Mouse (Mus musculus) heart, embryonic 13.5 days (tissue): Measurements from ENCODE around the gene Ppfia2. TPM values are rescaled to one million over a fixed set of nuclear protein-coding genes. Genes with fewer than 3 reads are reported as not detected.

Source experiments
- ATAC-seq: fragments of 200-750 bp; cut with Nextera tagmentation; 2 replicates; pipeline ENCODE4 v1.8.0; 2017; ENCODE audit warnings: moderate TSS enrichment; ENCODE audit not compliant: insufficient number of reproducible peaks, low FRiP score, low TSS enrichment; ENCODE audit errors: extremely low read depth
- H3K27ac ChIP-seq: fragments of 300-500 bp; sonication (generic); replicated peaks from 2 replicates; pipeline ENCODE4 v1.5.1; 2015; ENCODE audit warnings: moderate library complexity, mild to moderate bottlenecking, inconsistent platforms
- H3K27me3 ChIP-seq: fragments of 300-500 bp; sonication (generic); replicated peaks from 2 replicates; pipeline ENCODE4 v1.6.1; 2015; ENCODE audit warnings: mild to moderate bottlenecking, inconsistent platforms
- H3K36me3 ChIP-seq: fragments of 300-500 bp; sonication (generic); 2 replicates; pipeline ENCODE4 v1.6.1; 2015; ENCODE audit warnings: mild to moderate bottlenecking, inconsistent platforms
- H3K4me1 ChIP-seq: fragments of 300-500 bp; sonication (generic); 2 replicates; pipeline ENCODE4 v1.6.1; 2015; ENCODE audit warnings: inconsistent platforms
- H3K4me2 ChIP-seq: fragments of 300-500 bp; sonication (generic); 2 replicates; pipeline ENCODE4 v1.6.1; 2015; ENCODE audit warnings: inconsistent platforms, mild to moderate bottlenecking, moderate library complexity
- H3K4me3 ChIP-seq: fragments of 300-500 bp; sonication (generic); 2 replicates; pipeline ENCODE4 v1.5.1; 2015; ENCODE audit warnings: moderate library complexity, mild to moderate bottlenecking, inconsistent platforms
- H3K9ac ChIP-seq: fragments of 300-500 bp; sonication (generic); 2 replicates; pipeline ENCODE4 v1.6.1; 2015; ENCODE audit warnings: inconsistent platforms, mild to moderate bottlenecking, moderate library complexity
- H3K9me3 ChIP-seq: fragments of 300-500 bp; sonication (generic); 2 replicates; pipeline ENCODE4 v1.6.1; 2016; ENCODE audit warnings: inconsistent platforms
- WGBS: fragments of 180-500 bp; shearing (Covaris S2); methylation state at CpG from one replicate; pipeline ENCODE4 v1.1.7; 2015; ENCODE audit warnings: mixed read lengths; 5-methylcytosine and 5-hydroxymethylcytosine counted together
- polyA plus RNA-seq: library from polyadenylated mRNA; unstranded; fragments of >200 nt; fragmentation: Nextera tagmentation; extraction: Ambion mirVana; gene quantifications from 2 replicates; pipeline ENCODE4 v1.2.1, GENCODE M21; 2015

Gene Ppfia2
- polyA plus RNA-seq, 1 experiment from 2014 or later: 0.29 TPM

DNA sequence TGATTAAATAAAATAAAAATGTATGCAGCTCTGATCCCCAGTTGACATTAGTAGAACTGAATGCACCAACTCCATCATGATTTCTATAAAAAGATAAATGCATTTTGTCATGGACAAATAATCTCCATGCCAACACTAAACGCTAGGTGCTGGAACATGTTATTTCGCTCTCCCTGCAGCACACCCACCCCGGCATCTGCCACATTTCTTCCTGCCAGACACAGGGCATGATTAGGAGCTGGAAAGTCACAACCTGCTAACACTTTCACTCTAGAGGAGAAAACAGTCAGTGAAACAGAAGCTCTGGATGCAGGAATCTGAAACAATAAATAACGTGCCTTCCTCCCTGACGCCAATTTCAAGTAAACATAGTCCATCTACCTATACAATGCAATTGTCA, 211.3 kb downstream of the Ppfia2 start:
- H3K4me3 ChIP-seq: no peak overlapping the region
- no peak for ATAC-seq
- no peaks in the 10 kb centered on the region for H3K9me3 ChIP-seq
- peaks cover 4% of the 10 kb centered on the region; the same call in 1 of the 2 replicates for H3K4me1 ChIP-seq
- H3K4me2 ChIP-seq: no peak overlapping the region
- no peak overlapping the region for H3K9ac ChIP-seq
- no peaks in the 10 kb centered on the region for H3K36me3 ChIP-seq
- H3K27ac ChIP-seq: no peak overlapping the region
- no peaks in the 10 kb centered on the region for H3K27me3 ChIP-seq
- whole genome bisulfite sequencing: 65% methylated on average over 5 of the region's 5 CpGs

GRCm38 (mm10) chr10:106685519-106685918, 215.4 kb downstream of the Ppfia2 start:
- 29% methylated on average over 3 of the region's 3 CpGs for WGBS
- Histone ChIP-seq H3K4me2 (peak overlapping the region; percentile 40), H3K9me3 (no peaks in the 10 kb centered on the region), H3K9ac (no peak overlapping the region), H3K4me3 (no peak overlapping the region), H3K27ac (peak overlapping the region; percentile 68), H3K27me3 (no peaks in the 10 kb centered on the region), H3K4me1 (peaks cover 4% of the 10 kb centered on the region; the same call in 1 of the 2 replicates), H3K36me3 (no peaks in the 10 kb centered on the region)
- ATAC-seq: no peak

DNA sequence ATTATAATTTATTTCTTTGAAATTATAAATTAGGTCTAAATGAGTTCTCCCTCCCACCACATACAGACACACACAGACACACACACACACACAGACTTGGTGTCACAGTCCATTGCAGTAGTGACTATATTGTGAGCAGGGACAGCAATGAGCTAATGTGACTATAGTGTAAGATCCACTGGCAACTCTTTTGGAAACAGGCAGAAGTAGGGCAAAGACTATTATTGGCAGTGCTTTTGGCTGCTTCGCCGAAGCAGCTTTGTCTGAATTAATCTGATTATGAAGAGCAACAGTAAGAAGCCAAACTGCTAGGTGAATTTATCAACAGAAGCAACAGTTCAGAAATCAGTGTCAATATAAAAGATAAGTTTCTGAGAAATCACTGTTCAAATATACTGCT, 249.8 kb downstream of the Ppfia2 start:
- H3K4me3 ChIP-seq: no peak overlapping the region

GRCm38 (mm10) chr10:106732265-106732664, 262.1 kb downstream of the Ppfia2 start:
- 50% methylated on average over 2 of the region's 2 CpGs for WGBS
- no peak for ATAC-seq

More for the DNA sequence above, 249.8 kb downstream of the Ppfia2 start:
- H3K4me1 ChIP-seq: no peaks in the 10 kb centered on the region
- no peaks in the 10 kb centered on the region for H3K36me3 ChIP-seq
- no peaks in the 10 kb centered on the region for H3K27me3 ChIP-seq
- no peak overlapping the region for H3K9ac ChIP-seq
- 68% methylated on average over 2 of the region's 2 CpGs for WGBS
- no peaks in the 10 kb centered on the region for H3K9me3 ChIP-seq
- no peak overlapping the region for H3K4me2 ChIP-seq
- ATAC-seq: no peak
- no peak overlapping the region for H3K27ac ChIP-seq

DNA sequence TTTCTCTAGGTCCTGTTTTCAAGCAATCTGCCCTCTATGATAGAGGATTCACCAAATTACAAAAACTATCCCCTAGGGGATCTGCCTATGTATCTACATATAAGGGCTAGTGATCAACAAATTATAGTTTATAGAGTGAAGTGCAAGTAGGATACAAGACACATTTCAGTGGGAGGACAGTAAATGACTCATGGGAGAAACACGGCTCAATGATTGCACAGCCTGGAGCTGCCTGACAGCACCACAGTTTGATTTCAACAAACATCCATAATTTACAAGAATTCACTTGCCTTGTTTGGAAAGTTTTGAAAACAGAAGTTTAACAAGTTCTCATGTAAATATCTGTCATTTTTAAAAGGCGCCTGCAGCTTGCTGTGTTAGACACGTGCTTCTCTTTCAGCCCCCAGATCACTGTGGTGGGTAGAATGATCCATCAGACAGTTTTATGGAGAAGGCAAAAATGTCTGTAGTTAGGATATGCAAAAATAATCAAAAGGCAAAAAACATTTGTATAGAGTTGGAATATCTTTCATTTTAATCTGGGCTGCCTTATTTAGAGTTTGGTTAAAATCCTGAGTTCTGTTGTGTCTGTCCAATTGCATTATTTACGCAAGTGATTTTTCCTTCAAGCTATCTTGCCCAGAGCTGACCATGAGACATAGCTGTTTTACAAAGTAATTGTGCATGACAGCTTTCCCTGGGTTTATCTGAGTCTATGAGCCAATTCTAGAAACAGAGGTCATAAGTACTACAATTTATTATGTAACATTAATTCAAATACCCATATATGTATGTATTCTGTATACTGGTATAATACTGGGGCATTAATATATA, 266.3 kb downstream of the Ppfia2 start:
- Histone ChIP-seq H3K27ac (no peak overlapping the region), H3K4me1 (no peaks in the 10 kb centered on the region), H3K36me3 (no peaks in the 10 kb centered on the region), H3K27me3 (no peaks in the 10 kb centered on the region), H3K4me2 (no peak overlapping the region), H3K9ac (no peak overlapping the region), H3K9me3 (no peaks in the 10 kb centered on the region), H3K4me3 (no peak overlapping the region)
- WGBS: 77% methylated on average over 4 of the region's 4 CpGs
- no peak for ATAC-seq

More at GRCm38 (mm10) chr10:106732265-106732664, 262.1 kb downstream of the Ppfia2 start:
- Histone ChIP-seq H3K27me3 (no peaks in the 10 kb centered on the region), H3K27ac (no peak overlapping the region), H3K4me3 (no peak overlapping the region), H3K9ac (no peak overlapping the region), H3K4me1 (no peaks in the 10 kb centered on the region), H3K9me3 (no peaks in the 10 kb centered on the region), H3K36me3 (no peaks in the 10 kb centered on the region), H3K4me2 (no peak overlapping the region)

GRCm38 (mm10) chr10:106738190-106738589, 268.1 kb downstream of the Ppfia2 start:
- H3K27me3 ChIP-seq: no peaks in the 10 kb centered on the region
- no peak overlapping the region for H3K4me2 ChIP-seq
- 61% methylated on average over 3 of the region's 3 CpGs for WGBS
- H3K9me3 ChIP-seq: no peaks in the 10 kb centered on the region
- H3K4me1 ChIP-seq: no peaks in the 10 kb centered on the region
- no peak overlapping the region for H3K4me3 ChIP-seq
- ATAC-seq: no peak
- no peak overlapping the region for H3K9ac ChIP-seq
- H3K27ac ChIP-seq: no peak overlapping the region
- no peaks in the 10 kb centered on the region for H3K36me3 ChIP-seq

- Histone ChIP-seq H3K9me3 (no peaks in the 10 kb centered on the region), H3K4me2 (no peak overlapping the region), H3K4me1 (no peaks in the 10 kb centered on the region), H3K36me3 (no peaks in the 10 kb centered on the region), H3K4me3 (no peak overlapping the region), H3K9ac (no peak overlapping the region), H3K27me3 (no peaks in the 10 kb centered on the region), H3K27ac (no peak overlapping the region)
- ATAC-seq: no peak
Observed at GRCm38 (mm10) chr10:106744966-106745365, 274.8 kb downstream of the Ppfia2 start.

- H3K36me3 ChIP-seq: no peaks in the 10 kb centered on the region
- H3K4me2 ChIP-seq: no peak overlapping the region
- H3K27me3 ChIP-seq: no peaks in the 10 kb centered on the region
- no peak overlapping the region for H3K9ac ChIP-seq
- 79% methylated on average over 6 of the region's 6 CpGs for WGBS
- H3K4me3 ChIP-seq: no peak overlapping the region
- H3K9me3 ChIP-seq: no peaks in the 10 kb centered on the region
- ATAC-seq: no peak
- no peaks in the 10 kb centered on the region for H3K4me1 ChIP-seq
- H3K27ac ChIP-seq: no peak overlapping the region
Observed at GRCm38 (mm10) chr10:106761061-106761460, 290.9 kb downstream of the Ppfia2 start.

GRCm38 (mm10) chr10:106763785-106764184, 293.6 kb downstream of the Ppfia2 start:
- no peak overlapping the region for H3K4me3 ChIP-seq
- no peak for ATAC-seq
- H3K9ac ChIP-seq: no peak overlapping the region
- 52% methylated on average over 7 of the region's 7 CpGs for WGBS
- no peak overlapping the region for H3K27ac ChIP-seq
- no peaks in the 10 kb centered on the region for H3K36me3 ChIP-seq
- H3K4me1 ChIP-seq: no peaks in the 10 kb centered on the region
- H3K27me3 ChIP-seq: no peaks in the 10 kb centered on the region
- H3K9me3 ChIP-seq: no peaks in the 10 kb centered on the region
- no peak overlapping the region for H3K4me2 ChIP-seq

DNA sequence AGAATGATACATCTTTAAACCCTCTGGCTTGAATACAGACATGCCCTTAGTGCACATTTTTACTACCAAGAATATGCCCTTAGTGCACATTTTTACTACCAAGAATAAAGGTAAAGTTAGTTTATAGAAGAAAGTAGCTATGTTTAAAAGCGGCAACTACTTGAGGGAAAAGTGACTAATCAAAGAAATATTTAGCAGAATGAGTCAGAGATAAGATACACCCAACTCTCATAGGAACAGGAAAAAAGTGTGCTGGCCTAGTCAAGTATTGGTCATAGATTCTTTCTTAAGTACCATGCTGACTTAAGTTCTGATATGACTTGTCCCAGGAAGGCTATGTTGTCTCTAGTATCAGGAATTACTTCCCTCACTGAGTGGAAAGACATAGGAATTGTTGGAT, 305.4 kb downstream of the Ppfia2 start:
- no peaks in the 10 kb centered on the region for H3K36me3 ChIP-seq
- H3K4me3 ChIP-seq: no peak overlapping the region
- WGBS: 40% methylated on average over 1 of the region's 1 CpGs
- ATAC-seq: no peak
- no peaks in the 10 kb centered on the region for H3K27me3 ChIP-seq
- no peak overlapping the region for H3K9ac ChIP-seq
- H3K4me1 ChIP-seq: no peaks in the 10 kb centered on the region
- no peak overlapping the region for H3K27ac ChIP-seq
- H3K4me2 ChIP-seq: no peak overlapping the region
- H3K9me3 ChIP-seq: no peaks in the 10 kb centered on the region

DNA sequence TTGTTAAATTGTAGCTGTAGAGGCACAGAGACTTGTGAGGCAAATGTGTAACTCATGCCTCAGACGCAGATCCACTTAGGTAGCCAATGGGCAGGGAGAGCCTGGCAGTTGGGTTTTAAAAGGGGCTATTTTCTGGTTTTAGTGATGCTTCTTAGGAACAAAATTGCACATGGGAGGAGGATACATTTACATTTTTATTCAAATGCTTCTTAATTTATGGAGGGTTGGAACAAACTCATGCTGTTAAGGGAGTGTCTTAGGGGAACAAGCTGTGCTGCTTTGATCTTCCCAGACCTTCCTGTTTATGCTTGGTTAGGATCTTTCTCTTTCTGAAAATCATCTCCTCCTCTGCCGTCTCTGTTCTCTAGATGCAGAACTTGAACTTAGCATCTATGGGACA, 345.3 kb downstream of the Ppfia2 start:
- ATAC-seq: no peak
- H3K4me2 ChIP-seq: no peak overlapping the region
- WGBS: 56% methylated on average over 2 of the region's 2 CpGs

DNA sequence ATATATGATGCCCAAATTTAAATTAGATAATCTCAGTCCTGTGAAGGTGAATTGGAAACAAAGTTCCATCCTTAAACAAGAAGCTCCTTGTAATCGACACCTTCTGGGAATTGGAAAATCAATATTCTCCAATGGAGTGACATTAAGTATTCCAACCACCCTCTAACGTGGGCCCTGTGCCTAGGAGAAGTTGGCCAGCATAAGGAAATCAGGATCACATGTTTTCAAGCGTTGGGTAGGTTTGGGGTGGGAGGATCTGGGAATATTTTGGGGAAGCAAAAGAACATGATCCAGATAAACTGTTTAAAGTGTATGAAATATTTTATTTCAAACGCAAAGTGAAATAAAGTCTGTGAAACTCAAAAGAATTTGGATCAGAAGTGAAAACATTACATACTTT, 348.2 kb downstream of the Ppfia2 start:
- no peaks in the 10 kb centered on the region for H3K27me3 ChIP-seq
- no peak overlapping the region for H3K4me3 ChIP-seq
- WGBS: 74% methylated on average over 4 of the region's 4 CpGs
- no peak overlapping the region for H3K27ac ChIP-seq
- H3K9ac ChIP-seq: no peak overlapping the region
- ATAC-seq: no peak
- H3K36me3 ChIP-seq: no peaks in the 10 kb centered on the region
- H3K9me3 ChIP-seq: no peaks in the 10 kb centered on the region
- 0 out of 2 replicates have a peak, but pooled peaks cover 6% of the 10 kb centered on the region for H3K4me1 ChIP-seq
- no peak overlapping the region for H3K4me2 ChIP-seq

More for the DNA sequence above, 345.3 kb downstream of the Ppfia2 start:
- H3K9ac ChIP-seq: no peak overlapping the region
- H3K4me3 ChIP-seq: no peak overlapping the region
- H3K9me3 ChIP-seq: no peaks in the 10 kb centered on the region
- no peaks in the 10 kb centered on the region for H3K36me3 ChIP-seq
- no peaks in the 10 kb centered on the region for H3K27me3 ChIP-seq
- H3K4me1 ChIP-seq: no peaks in the 10 kb centered on the region
- H3K27ac ChIP-seq: no peak overlapping the region
